Mouse (Mus musculus) hindbrain, embryonic 11.5 days (tissue): ENCODE measurements around the gene Trim45. TPM values are rescaled to one million over a fixed set of nuclear protein-coding genes. Genes with fewer than 3 reads are reported as not detected.
A peak's percentile ranks its signal among the peaks of the same experiment; 100 is the strongest.

ENCODE experiments used
- ATAC-seq: fragments of 200-750 bp; cut with Nextera tagmentation; 2 replicates; pipeline ENCODE4 v1.8.0; 2017; ENCODE audit warnings: mild to moderate bottlenecking, moderate TSS enrichment, moderate library complexity; ENCODE audit not compliant: low FRiP score
- DNase-seq: peaks from one replicate; pipeline ENCODE4 v3.0.0-alpha.2; 2015; ENCODE audit warnings: low spot score
- H3K27ac ChIP-seq: fragments of 300-500 bp; sonication (generic); 2 replicates; pipeline ENCODE4 v1.5.1; 2014; ENCODE audit warnings: mild to moderate bottlenecking, low read depth, low read length
- H3K27me3 ChIP-seq: fragments of 300-500 bp; sonication (generic); 2 replicates; pipeline ENCODE4 v1.6.1; 2014; ENCODE audit warnings: mild to moderate bottlenecking, low read length, moderate library complexity, mixed read lengths; ENCODE audit not compliant: control insufficient read depth, insufficient read depth
- H3K36me3 ChIP-seq: fragments of 300-500 bp; sonication (generic); 2 replicates; pipeline ENCODE4 v1.6.1; 2014; ENCODE audit warnings: mild to moderate bottlenecking, low read length, moderate library complexity, mixed read lengths; ENCODE audit not compliant: control insufficient read depth, insufficient read depth
- H3K4me1 ChIP-seq: fragments of 300-500 bp; sonication (generic); replicated peaks from 2 replicates; pipeline ENCODE4 v1.6.1; 2014; ENCODE audit warnings: low read length, mixed read lengths; ENCODE audit not compliant: control insufficient read depth, insufficient read depth
- H3K4me2 ChIP-seq: fragments of 300-500 bp; sonication (generic); replicated peaks from 2 replicates; pipeline ENCODE4 v1.6.1; 2014; ENCODE audit warnings: mild to moderate bottlenecking, low read depth, low read length
- H3K4me3 ChIP-seq: fragments of 300-500 bp; sonication (generic); 2 replicates; pipeline ENCODE4 v1.5.1; 2014; ENCODE audit warnings: low read depth, low read length
- H3K9ac ChIP-seq: fragments of 300-500 bp; sonication (generic); 2 replicates; pipeline ENCODE4 v1.6.1; 2014; ENCODE audit warnings: low read depth, low read length
- H3K9me3 ChIP-seq: fragments of 300-500 bp; sonication (generic); 2 replicates; pipeline ENCODE4 v1.6.1; 2016; ENCODE audit warnings: low read length; ENCODE audit not compliant: control insufficient read depth
- WGBS: fragments of 180-500 bp; shearing (Covaris S2); extraction: QIAGEN DNeasy Blood & Tissue Kit; methylation state at CpG from one replicate; pipeline ENCODE4 v1.1.7; 2014; 5-methylcytosine and 5-hydroxymethylcytosine counted together
- polyA plus RNA-seq: library from polyadenylated mRNA; unstranded; fragments of >200 nt; fragmentation: Nextera tagmentation; extraction: Ambion mirVana; gene quantifications from 2 replicates; pipeline ENCODE4 v1.2.1, GENCODE M21; 2014

Trim45 gene
- polyA plus RNA-seq, 1 experiment from 2014 or later = 3.4 TPM

DNA sequence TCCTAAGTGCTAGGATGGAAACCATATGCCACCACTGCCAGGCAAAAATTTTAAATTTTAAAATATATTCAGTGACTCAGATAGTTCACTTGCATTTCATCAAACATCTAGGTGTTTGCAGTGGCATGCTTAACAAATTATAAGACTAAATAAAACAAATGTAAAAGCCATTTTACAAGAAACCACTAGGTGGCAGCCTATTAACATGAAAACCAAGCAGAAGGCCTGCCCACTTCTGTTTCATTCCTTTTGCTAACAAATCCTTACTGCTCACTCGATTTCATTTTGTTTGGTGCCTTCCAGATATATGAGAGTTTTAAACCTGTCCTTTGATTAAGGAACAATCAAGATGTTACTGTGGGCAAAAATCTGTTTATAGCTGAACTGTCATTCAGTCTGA lies 51.9 kb downstream of the Trim45 start:
- H3K36me3 ChIP-seq = no peaks in the 10 kb centered on the region
- no peak overlapping the region for H3K4me2 ChIP-seq
- H3K4me3 ChIP-seq = no peak overlapping the region
- DNase-seq (peak; percentile 60), ATAC-seq (no peak)
- H3K27ac ChIP-seq = no peak overlapping the region
- no peaks in the 10 kb centered on the region for H3K27me3 ChIP-seq
- H3K9ac ChIP-seq = no peak overlapping the region
- WGBS = 10% methylated on average over 1 of the region's 1 CpGs
- no peaks in the 10 kb centered on the region for H3K9me3 ChIP-seq
- H3K4me1 ChIP-seq = no peaks in the 10 kb centered on the region

DNA sequence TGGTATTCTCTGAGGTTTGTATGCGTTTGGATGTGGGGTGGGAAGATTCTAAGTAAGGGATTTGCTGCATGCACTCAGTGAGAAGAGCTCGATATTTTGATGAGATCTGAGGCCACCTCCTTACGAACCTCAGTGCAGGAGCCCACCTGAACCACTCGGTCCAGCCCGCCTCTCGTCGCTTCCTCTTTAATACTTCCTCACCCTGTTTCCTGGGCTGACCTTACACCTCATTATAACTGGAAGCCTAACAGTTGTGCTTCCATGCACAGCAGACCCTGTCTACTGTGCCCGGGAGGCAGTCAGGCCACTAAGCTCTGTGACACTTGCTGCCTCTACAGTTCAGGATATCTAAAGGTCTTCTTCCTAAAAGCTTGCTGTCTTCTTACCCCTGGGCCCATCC lies 57.3 kb downstream of the Trim45 start:
- H3K4me1 ChIP-seq = peaks cover 2% of the 10 kb centered on the region; the same call in 1 of the 2 replicates
- no peak overlapping the region for H3K4me3 ChIP-seq
- H3K27ac ChIP-seq = no peak overlapping the region
- no peak for DNase-seq
- no peaks in the 10 kb centered on the region for H3K36me3 ChIP-seq
- ATAC-seq = no peak
- H3K9me3 ChIP-seq = no peaks in the 10 kb centered on the region
- 85% methylated on average over 8 of the region's 8 CpGs for WGBS
- H3K9ac ChIP-seq = no peak overlapping the region
- no peaks in the 10 kb centered on the region for H3K27me3 ChIP-seq
- no peak overlapping the region for H3K4me2 ChIP-seq

Other genes starting within 250 kb of the Trim45 start
- 48.4 and 68.5 TPM in 2 replicates for gene Man1a2, start 236.7 kb upstream of the Trim45 start, polyA plus RNA-seq
- 0.08 and 0.19 TPM in 2 replicates for gene Vtcn1, start 96.7 kb upstream of the Trim45 start, polyA plus RNA-seq
- 19.5 and 22.4 TPM in 2 replicates for gene Ttf2, start 47.5 kb downstream of the Trim45 start, polyA plus RNA-seq
- gene Cd101, start 107.4 kb downstream of the Trim45 start, polyA plus RNA-seq = 0.05 TPM in 1 of 2 replicates, not detected in the other
- 3.3 and 3.5 TPM in 2 replicates for gene Ptgfrn, start 188.1 kb downstream of the Trim45 start, polyA plus RNA-seq